9 mouse cellular contexts compared by ENCODE assay signal in genomic region chr7:123108058-123109055, GRCm38 (mm10). TPM values are rescaled to one million over a fixed set of nuclear protein-coding genes. Genes with fewer than 3 reads are reported as not detected.
DNase-seq lines count a peak whose midpoint lies in the region; ATAC-seq and TF ChIP-seq lines count a peak whose summit lies in the region.
"Had no signal": no experiment of that assay in that cellular context is flagged by ENCODE, and none has a peak within 500 bp of the region (broad histone marks: within the 10 kb centered on the region; RNA-seq: fewer than 3 reads in every experiment).

No protein-coding gene starts in this region.

- no peak for TF ChIP-seq CTCF in kidney, postnatal 0 days (IDR thresholded peaks at IDR 0.05; ENCODE audit: low read depth)
- TF ChIP-seq CTCF in G1E (IDR thresholded peaks at IDR 0.05; ENCODE audit: low read depth, low read length) = no peak
- no peak for TF ChIP-seq CTCF in brain, embryonic 14.5 days (IDR thresholded peaks at IDR 0.05; ENCODE audit: borderline replicate concordance, extremely low read depth, insufficient read depth, insufficient read length)
- TF ChIP-seq CTCF in liver, embryonic 14.5 days (IDR thresholded peaks at IDR 0.05; ENCODE audit: low read depth) = no peak
- no peak for TF ChIP-seq CTCF in gastrocnemius, adult 2 months (IDR thresholded peaks at IDR 0.05)

- no peak overlapping the region for H3K27ac ChIP-seq in kidney, postnatal 0 days
- no peak overlapping the region for H3K27ac ChIP-seq in liver, embryonic 14.5 days
- no peak overlapping the region for H3K27ac ChIP-seq in gastrocnemius, adult 2 months
- H3K27ac ChIP-seq in midbrain, embryonic 15.5 days = no peak overlapping the region
- H3K27ac ChIP-seq: embryonic facial prominence, embryonic 13.5 days had no signal

- 0 out of 2 replicates have a peak, but pooled peaks cover 6% of the 10 kb centered on the region for H3K4me1 ChIP-seq in kidney, postnatal 0 days (replicated peaks; ENCODE audit: insufficient read depth, low read length)
- peaks cover 26% of the 10 kb centered on the region for H3K4me1 ChIP-seq in G1E (ENCODE audit: insufficient read depth, low read depth, low read length)
- H3K4me1 ChIP-seq in liver, embryonic 14.5 days (replicated peaks; ENCODE audit: control insufficient read depth in 2 of 2, insufficient read depth in 2 of 2, low read length in 1 of 2) = peaks cover 0 to 9% of the 10 kb centered on the region in 2 experiments; a peak in 2 of 4 replicates
- no peaks in the 10 kb centered on the region for H3K4me1 ChIP-seq in midbrain, embryonic 15.5 days

- 55% methylated on average over 13 of the region's 13 CpGs for WGBS in kidney, postnatal 0 days
- 37% methylated on average over 13 of the region's 13 CpGs for WGBS in liver, embryonic 14.5 days (ENCODE audit: insufficient replicate concordance)
- WGBS in midbrain, embryonic 15.5 days = 67% methylated on average over 13 of the region's 13 CpGs

- no peaks in the 10 kb centered on the region for H3K9me3 ChIP-seq in kidney, postnatal 0 days (replicated peaks; ENCODE audit: low read length)
- no peaks in the 10 kb centered on the region for H3K9me3 ChIP-seq in G1E (replicated peaks)
- no peaks in the 10 kb centered on the region for H3K9me3 ChIP-seq in liver, embryonic 14.5 days (ENCODE audit: control insufficient read depth, low read length)
- no peaks in the 10 kb centered on the region for H3K9me3 ChIP-seq in midbrain, embryonic 15.5 days
- H3K9me3 ChIP-seq: embryonic facial prominence, embryonic 13.5 days had no signal

- no peak overlapping the region for H3K4me3 ChIP-seq in kidney, postnatal 0 days (replicated peaks; ENCODE audit: low read depth, low read length)
- H3K4me3 ChIP-seq in G1E (ENCODE audit: low read depth, low read length) = no peak overlapping the region
- H3K4me3 ChIP-seq in liver, embryonic 14.5 days (ENCODE audit: insufficient read depth in 1 of 2, low read depth in 2 of 2, low read length in 2 of 2) = no peak overlapping the region
- no peak overlapping the region for H3K4me3 ChIP-seq in gastrocnemius, adult 2 months
- H3K4me3 ChIP-seq in midbrain, embryonic 15.5 days = no peak overlapping the region
- H3K4me3 ChIP-seq: embryonic facial prominence, embryonic 13.5 days had no signal

- no peak overlapping the region for H3K4me2 ChIP-seq in kidney, postnatal 0 days (ENCODE audit: low read length)
- no peak overlapping the region for H3K4me2 ChIP-seq in liver, embryonic 14.5 days (ENCODE audit: low read depth)
- no peak overlapping the region for H3K4me2 ChIP-seq in midbrain, embryonic 15.5 days
- H3K4me2 ChIP-seq: embryonic facial prominence, embryonic 13.5 days had no signal

- TF ChIP-seq EP300 in liver, embryonic 14.5 days (IDR thresholded peaks at IDR 0.05; ENCODE audit: low read depth) = no peak

- no peak for TF ChIP-seq POLR2A in brain, embryonic 14.5 days (IDR thresholded peaks at IDR 0.05; ENCODE audit: borderline replicate concordance, extremely low read depth, insufficient read depth, insufficient read length, poor library complexity, severe bottlenecking)

- H3K27me3 ChIP-seq in kidney, postnatal 0 days (ENCODE audit: insufficient read depth, low read length) = no peaks in the 10 kb centered on the region
- peaks cover 14% of the 10 kb centered on the region; the same call in 1 of the 2 replicates for H3K27me3 ChIP-seq in G1E (ENCODE audit: insufficient read depth, low read length)
- H3K27me3 ChIP-seq in liver, embryonic 14.5 days (ENCODE audit: control insufficient read depth, insufficient read depth, low read length) = no peaks in the 10 kb centered on the region
- H3K27me3 ChIP-seq in midbrain, embryonic 15.5 days (replicated peaks) = no peaks in the 10 kb centered on the region
- H3K27me3 ChIP-seq: embryonic facial prominence, embryonic 13.5 days had no signal

- intact Hi-C loops in gastrocnemius, adult 2 months (cut with DNase I) = no loop called here

- no peak overlapping the region for H3K9ac ChIP-seq in kidney, postnatal 0 days (ENCODE audit: low read depth, low read length)
- H3K9ac ChIP-seq in liver, embryonic 14.5 days (replicated peaks) = no peak overlapping the region
- no peak overlapping the region for H3K9ac ChIP-seq in midbrain, embryonic 15.5 days
- H3K9ac ChIP-seq: embryonic facial prominence, embryonic 13.5 days had no signal

- DNase-seq in kidney, postnatal 0 days (ENCODE audit: low spot score) = peak; percentile 43
- DNase-seq in kidney, postnatal 4 days = no peak
- DNase-seq in G1E (ENCODE audit: low spot score) = peak; percentile 24
- DNase-seq in brain, embryonic 14.5 days (ENCODE audit: low read depth) = peak; percentile 66
- no peak for DNase-seq in liver, embryonic 14.5 days (ENCODE audit: low read depth in 3 of 3, low spot score in 3 of 3)
- DNase-seq in gastrocnemius, adult 2 months = no peak

- H3K36me3 ChIP-seq in kidney, postnatal 0 days (ENCODE audit: insufficient read depth, low read length) = no peaks in the 10 kb centered on the region
- H3K36me3 ChIP-seq in G1E (replicated peaks) = no peaks in the 10 kb centered on the region
- no peaks in the 10 kb centered on the region for H3K36me3 ChIP-seq in liver, embryonic 14.5 days (replicated peaks; ENCODE audit: control insufficient read depth, insufficient read depth, low read depth)
- no peaks in the 10 kb centered on the region for H3K36me3 ChIP-seq in midbrain, embryonic 15.5 days (replicated peaks)
- H3K36me3 ChIP-seq: embryonic facial prominence, embryonic 13.5 days had no signal

- ATAC-seq in kidney, postnatal 0 days (replicated peaks; ENCODE audit: low FRiP score, low read depth) = no peak; the same call in 1 of the 2 replicates
- peak; percentile 94 for ATAC-seq in G1E (ENCODE audit: extremely low read depth, insufficient number of reproducible peaks, low FRiP score, poor library complexity, severe bottlenecking)
- peak; percentile 39; the same call in 1 of the 2 replicates for ATAC-seq in liver, embryonic 14.5 days (ENCODE audit: insufficient read depth)
- no peak for ATAC-seq in cerebellum, adult (ENCODE audit: insufficient number of reproducible peaks, low FRiP score, low TSS enrichment)
- ATAC-seq in midbrain, embryonic 15.5 days (replicated peaks) = no peak

RNA-seq across cellular contexts. Expression of gene Tnrc6a, which starts 15.3 kb away (rescaled TPM):
- polyA plus RNA-seq in kidney, postnatal 0 days (2015; fragmentation: Nextera tagmentation; extraction: Ambion mirVana) = 51.3 and 58.0 TPM in 2 replicates
- total RNA-seq in G1E (2014; fragmentation: Nextera tagmentation) = 91.4 and 106 TPM in 2 replicates
- total RNA-seq in G1E (2017) = 41.2 and 52.0 TPM in 2 replicates
- polyA plus RNA-seq in G1E (2012) = 64.8 and 72.4 TPM in 2 replicates
- polyA plus RNA-seq in brain, embryonic 14.5 days (2012; rRNA removed) = 78.8 and 88.9 TPM in 2 replicates
- polyA plus RNA-seq in liver, embryonic 14.5 days (2012; rRNA removed) = 13.1 and 14.1 TPM in 2 replicates
- polyA plus RNA-seq in liver, embryonic 14.5 days (2014; fragmentation: Nextera tagmentation; extraction: Ambion mirVana) = 8.8 and 12.8 TPM in 2 replicates
- 10 to 100 TPM; 24.1 to 26.2 TPM for total RNA-seq in gastrocnemius, adult 2 months (2021)
- 44.0 and 57.7 TPM in 2 replicates for polyA plus RNA-seq in midbrain, embryonic 15.5 days (2015; fragmentation: Nextera tagmentation; extraction: Ambion mirVana)

Comparison
In these comparisons a context has a peak if more than half of its experiments do, and no peak if none do; other contexts are left out.
1. DNase-seq: peak in kidney, postnatal 0 days (single experiment), G1E (single experiment) and brain, embryonic 14.5 days (single experiment); none in kidney, postnatal 4 days (0 of 2), liver, embryonic 14.5 days (0 of 3) and gastrocnemius, adult 2 months (single experiment).
2. ATAC-seq: peak in G1E (single experiment) and liver, embryonic 14.5 days (single experiment); none in kidney, postnatal 0 days (single experiment), cerebellum, adult (single experiment) and midbrain, embryonic 15.5 days (single experiment).